In genomic region chr19:56811590-56811989, GRCm38 (mm10) we compare ENCODE assay signal across 8 mouse cellular contexts. TPM values are rescaled to one million over a fixed set of nuclear protein-coding genes. Genes with fewer than 3 reads are reported as not detected.
A peak's percentile ranks its signal among the peaks of the same experiment; 100 is the strongest.
DNase-seq lines count a peak whose midpoint lies in the region; ATAC-seq and TF ChIP-seq lines count a peak whose summit lies in the region.

No protein-coding gene starts in this region.

- H3K36me3 ChIP-seq in kidney, adult 2 months (ENCODE audit: control insufficient read depth, insufficient read depth, low read length), result peaks cover 2% of the 10 kb centered on the region
- peaks cover 43% of the 10 kb centered on the region for H3K36me3 ChIP-seq in liver, postnatal 0 days (replicated peaks; ENCODE audit: insufficient read depth, low read length)

- H3K4me2 ChIP-seq in liver, postnatal 0 days (ENCODE audit: low read depth, low read length), result no peak overlapping the region

- H3K27me3 ChIP-seq in cerebellum, adult 2 months (ENCODE audit: control insufficient read depth, insufficient read depth, low read length), result no peaks in the 10 kb centered on the region
- no peaks in the 10 kb centered on the region for H3K27me3 ChIP-seq in kidney, adult 2 months (replicated peaks; ENCODE audit: control insufficient read depth, insufficient read depth, low read length)
- H3K27me3 ChIP-seq in liver, postnatal 0 days (ENCODE audit: insufficient read depth, low read length), result no peaks in the 10 kb centered on the region

- WGBS in cerebellum, adult 2 months, result 49% methylated on average over 9 of the region's 9 CpGs
- 25% methylated on average over 9 of the region's 9 CpGs for WGBS in kidney, adult 2 months
- WGBS in liver, postnatal 0 days (ENCODE audit: insufficient replicate concordance), result 25% methylated on average over 9 of the region's 9 CpGs

- peaks cover 4% of the 10 kb centered on the region; the same call in 1 of the 2 replicates for H3K4me1 ChIP-seq in cerebellum, adult 2 months (ENCODE audit: control insufficient read depth, insufficient read depth, low read length)
- peaks cover 7% of the 10 kb centered on the region; the same call in 1 of the 2 replicates for H3K4me1 ChIP-seq in kidney, adult 2 months (ENCODE audit: control insufficient read depth, insufficient read depth, low read length)
- H3K4me1 ChIP-seq in liver, postnatal 0 days (ENCODE audit: insufficient read depth), result peaks cover 3% of the 10 kb centered on the region

- no peaks in the 10 kb centered on the region for H3K9me3 ChIP-seq in liver, postnatal 0 days (ENCODE audit: low read length)

- peak; percentile 78 for ATAC-seq in liver, postnatal 0 days

- TF ChIP-seq EP300 in liver, postnatal 0 days (IDR thresholded peaks at IDR 0.05; ENCODE audit: low read depth), result peak; percentile 69

- no peak overlapping the region for H3K4me3 ChIP-seq in cerebellum, adult 2 months (replicated peaks; ENCODE audit: insufficient read depth, low read depth, low read length)
- H3K4me3 ChIP-seq in kidney, adult 2 months (ENCODE audit: insufficient read depth, low read depth, low read length), result no peak overlapping the region
- H3K4me3 ChIP-seq in liver, postnatal 0 days (ENCODE audit: low read depth, low read length), result no peak overlapping the region

- H3K9ac ChIP-seq in liver, postnatal 0 days (replicated peaks), result no peak overlapping the region

- H3K27ac ChIP-seq in cerebellum, adult 2 months (ENCODE audit: insufficient read depth, low read length), result no peak overlapping the region
- no peak overlapping the region for H3K27ac ChIP-seq in kidney, adult 2 months (ENCODE audit: insufficient read depth, low read depth, low read length)
- H3K27ac ChIP-seq in liver, postnatal 0 days (ENCODE audit: low read depth), result no peak overlapping the region

- peak; percentile 36 to 38 for DNase-seq in cerebellum, adult 2 months
- no peak for DNase-seq in cerebellum, adult 11-12 months
- DNase-seq in 416B (ENCODE audit: low read depth), result peak; percentile 70
- peak; percentile 54 for DNase-seq in brain, embryonic 14.5 days (ENCODE audit: low read depth)
- peak; percentile 48 for DNase-seq in gastrocnemius, postnatal 25 days
- DNase-seq in kidney, adult 2 months, result peak; percentile 74
- DNase-seq in liver, postnatal 0 days, result peak; percentile 75
- DNase-seq in right cerebral cortex, postnatal 4 days, result peak; percentile 50

- peak; percentile 50; the same call in 1 of the 2 replicates for TF ChIP-seq CTCF in cerebellum, adult 2 months (IDR thresholded peaks at IDR 0.05; ENCODE audit: borderline replicate concordance, insufficient read depth, low read depth, low read length)
- TF ChIP-seq CTCF in brain, embryonic 14.5 days (IDR thresholded peaks at IDR 0.05; ENCODE audit: borderline replicate concordance, extremely low read depth, insufficient read depth, insufficient read length), result peak; percentile 66
- TF ChIP-seq CTCF in kidney, adult 2 months (conservative IDR thresholded peaks at IDR 0.05; ENCODE audit: insufficient read depth, insufficient read length, low read depth, low read length), result peak; percentile 74
- peak; percentile 85 for TF ChIP-seq CTCF in liver, postnatal 0 days (IDR thresholded peaks at IDR 0.05; ENCODE audit: low read depth)

- no peak for TF ChIP-seq POLR2A in cerebellum, adult 2 months (IDR thresholded peaks at IDR 0.05; ENCODE audit: borderline replicate concordance, insufficient read depth, low read length)
- TF ChIP-seq POLR2A in brain, embryonic 14.5 days (IDR thresholded peaks at IDR 0.05; ENCODE audit: borderline replicate concordance, extremely low read depth, insufficient read depth, insufficient read length, poor library complexity, severe bottlenecking), result no peak
- no peak for TF ChIP-seq POLR2A in kidney, adult 2 months (IDR thresholded peaks at IDR 0.05; ENCODE audit: low read depth, low read length)

RNA-seq across cellular contexts. Expression of gene Ccdc186, which starts 10.4 kb away (rescaled TPM):
- 24.3 and 24.4 TPM in 2 replicates for polyA plus RNA-seq in cerebellum, adult 2 months (2012; rRNA removed)
- 12.2 and 20.0 TPM in 2 replicates for polyA plus RNA-seq in brain, embryonic 14.5 days (2012; rRNA removed)
- 10 to 100 TPM; 18.8 to 19.2 TPM for total RNA-seq in gastrocnemius, postnatal 25 days (2021)
- 3.9 and 4.7 TPM in 2 replicates for polyA plus RNA-seq in kidney, adult 2 months (2012; rRNA removed)
- polyA plus RNA-seq in liver, postnatal 0 days (2015; fragmentation: Nextera tagmentation; extraction: Ambion mirVana), result 3.8 and 4.6 TPM in 2 replicates

RNA-seq across cellular contexts. Expression of gene Tdrd1, which starts 14.4 kb away (rescaled TPM):
- 0.13 and 0.20 TPM in 2 replicates for polyA plus RNA-seq in cerebellum, adult 2 months (2012; rRNA removed)
- 0.59 and 1.0 TPM in 2 replicates for polyA plus RNA-seq in brain, embryonic 14.5 days (2012; rRNA removed)
- total RNA-seq in gastrocnemius, postnatal 25 days (2021), result not detected
- polyA plus RNA-seq in kidney, adult 2 months (2012; rRNA removed), result 0.02 and 0.03 TPM in 2 replicates
- polyA plus RNA-seq in liver, postnatal 0 days (2015; fragmentation: Nextera tagmentation; extraction: Ambion mirVana), result not detected in 2 replicates
